Mouse (Mus musculus): ENCODE measurements around the gene Hhip. TPM values are rescaled to one million over a fixed set of nuclear protein-coding genes. Genes with fewer than 3 reads are reported as not detected.

Hhip gene
- polyA plus RNA-seq, 1 experiment from 2014 or later: 2.1 TPM

GRCm38 (mm10) chr8:80049256-80050005 is 8.4 kb downstream of the Hhip start:
- no peak for ATAC-seq (replicated peaks; ENCODE audit: extremely low read depth, insufficient read depth, low FRiP score)
- no peak overlapping the region for H3K9ac ChIP-seq (ENCODE audit: low read length)
- H3K4me3 ChIP-seq (ENCODE audit: low read length): peak overlapping the region; percentile 5; the same call in 1 of the 2 replicates
- H3K9me3 ChIP-seq (replicated peaks; ENCODE audit: control insufficient read depth, low read length): no peaks in the 10 kb centered on the region
- peak overlapping the region; percentile 44 for H3K4me2 ChIP-seq (ENCODE audit: low read depth, low read length)
- H3K27me3 ChIP-seq (ENCODE audit: control insufficient read depth, insufficient read depth, low read length): no peaks in the 10 kb centered on the region
- 15% methylated on average over 15 of the region's 15 CpGs for WGBS
- no peak overlapping the region for H3K27ac ChIP-seq (ENCODE audit: low read length)
- H3K4me1 ChIP-seq (ENCODE audit: control insufficient read depth, insufficient read depth, low read length): no peaks in the 10 kb centered on the region
- no peaks in the 10 kb centered on the region for H3K36me3 ChIP-seq (ENCODE audit: control insufficient read depth, insufficient read depth)

GRCm38 (mm10) chr8:80048256-80048655 is 9.6 kb downstream of the Hhip start:
- no peaks in the 10 kb centered on the region for H3K27me3 ChIP-seq (ENCODE audit: control insufficient read depth, insufficient read depth, low read length)
- no peak overlapping the region for H3K4me2 ChIP-seq (ENCODE audit: low read depth, low read length)
- no peak overlapping the region for H3K4me3 ChIP-seq (ENCODE audit: low read length)
- no peaks in the 10 kb centered on the region for H3K9me3 ChIP-seq (replicated peaks; ENCODE audit: control insufficient read depth, low read length)
- WGBS: 60% methylated on average over 4 of the region's 4 CpGs
- no peak for ATAC-seq (replicated peaks; ENCODE audit: extremely low read depth, insufficient read depth, low FRiP score)
- H3K9ac ChIP-seq (ENCODE audit: low read length): no peak overlapping the region
- H3K4me1 ChIP-seq (ENCODE audit: control insufficient read depth, insufficient read depth, low read length): no peaks in the 10 kb centered on the region
- no peaks in the 10 kb centered on the region for H3K36me3 ChIP-seq (ENCODE audit: control insufficient read depth, insufficient read depth)
- H3K27ac ChIP-seq (ENCODE audit: low read length): no peak overlapping the region

- Histone ChIP-seq H3K4me2 (ENCODE audit: low read depth, low read length) (no peak overlapping the region), H3K4me1 (ENCODE audit: control insufficient read depth, insufficient read depth, low read length) (no peaks in the 10 kb centered on the region), H3K36me3 (ENCODE audit: control insufficient read depth, insufficient read depth) (no peaks in the 10 kb centered on the region), H3K27me3 (ENCODE audit: control insufficient read depth, insufficient read depth, low read length) (no peaks in the 10 kb centered on the region), H3K9me3 (replicated peaks; ENCODE audit: control insufficient read depth, low read length) (no peaks in the 10 kb centered on the region), H3K4me3 (ENCODE audit: low read length) (no peak overlapping the region), H3K9ac (ENCODE audit: low read length) (no peak overlapping the region), H3K27ac (ENCODE audit: low read length) (no peak overlapping the region)
- 54% methylated on average over 4 of the region's 4 CpGs for WGBS
- ATAC-seq (replicated peaks; ENCODE audit: extremely low read depth, insufficient read depth, low FRiP score): no peak
These were observed 20.1 kb downstream of the Hhip start for GRCm38 (mm10) chr8:80037644-80038253.

- Histone ChIP-seq H3K36me3 (ENCODE audit: control insufficient read depth, insufficient read depth) (no peaks in the 10 kb centered on the region), H3K27ac (ENCODE audit: low read length) (no peak overlapping the region), H3K4me3 (ENCODE audit: low read length) (no peak overlapping the region), H3K9me3 (replicated peaks; ENCODE audit: control insufficient read depth, low read length) (no peaks in the 10 kb centered on the region), H3K27me3 (ENCODE audit: control insufficient read depth, insufficient read depth, low read length) (no peaks in the 10 kb centered on the region), H3K4me2 (ENCODE audit: low read depth, low read length) (no peak overlapping the region), H3K9ac (ENCODE audit: low read length) (no peak overlapping the region), H3K4me1 (ENCODE audit: control insufficient read depth, insufficient read depth, low read length) (no peaks in the 10 kb centered on the region)
- ATAC-seq (replicated peaks; ENCODE audit: extremely low read depth, insufficient read depth, low FRiP score): no peak
- WGBS: 43% methylated on average over 3 of the region's 3 CpGs
These were observed 25.2 kb downstream of the Hhip start for GRCm38 (mm10) chr8:80032604-80033003.

- Histone ChIP-seq H3K4me3 (ENCODE audit: low read length) (no peak overlapping the region), H3K4me2 (ENCODE audit: low read depth, low read length) (no peak overlapping the region), H3K36me3 (ENCODE audit: control insufficient read depth, insufficient read depth) (no peaks in the 10 kb centered on the region), H3K9ac (ENCODE audit: low read length) (no peak overlapping the region), H3K27me3 (ENCODE audit: control insufficient read depth, insufficient read depth, low read length) (no peaks in the 10 kb centered on the region), H3K9me3 (replicated peaks; ENCODE audit: control insufficient read depth, low read length) (no peaks in the 10 kb centered on the region), H3K27ac (ENCODE audit: low read length) (no peak overlapping the region), H3K4me1 (ENCODE audit: control insufficient read depth, insufficient read depth, low read length) (no peaks in the 10 kb centered on the region)
- no peak for ATAC-seq (replicated peaks; ENCODE audit: extremely low read depth, insufficient read depth, low FRiP score)
- WGBS: 54% methylated on average over 15 of the region's 15 CpGs
These were observed 26.2 kb downstream of the Hhip start for GRCm38 (mm10) chr8:80031330-80032293.

GRCm38 (mm10) chr8:80029631-80030030 is 28.2 kb downstream of the Hhip start:
- Histone ChIP-seq H3K9me3 (replicated peaks; ENCODE audit: control insufficient read depth, low read length) (no peaks in the 10 kb centered on the region), H3K27me3 (ENCODE audit: control insufficient read depth, insufficient read depth, low read length) (no peaks in the 10 kb centered on the region), H3K4me1 (ENCODE audit: control insufficient read depth, insufficient read depth, low read length) (no peaks in the 10 kb centered on the region), H3K9ac (ENCODE audit: low read length) (no peak overlapping the region), H3K36me3 (ENCODE audit: control insufficient read depth, insufficient read depth) (no peaks in the 10 kb centered on the region), H3K4me2 (ENCODE audit: low read depth, low read length) (no peak overlapping the region), H3K27ac (ENCODE audit: low read length) (no peak overlapping the region), H3K4me3 (ENCODE audit: low read length) (no peak overlapping the region)
- ATAC-seq (replicated peaks; ENCODE audit: extremely low read depth, insufficient read depth, low FRiP score): no peak
- WGBS: 75% methylated on average over 6 of the region's 6 CpGs

- H3K4me3 ChIP-seq (ENCODE audit: low read length): no peak overlapping the region
- H3K27ac ChIP-seq (ENCODE audit: low read length): no peak overlapping the region
- 80% methylated on average over 5 of the region's 5 CpGs for WGBS
- H3K9ac ChIP-seq (ENCODE audit: low read length): no peak overlapping the region
- no peak for ATAC-seq (replicated peaks; ENCODE audit: extremely low read depth, insufficient read depth, low FRiP score)
- H3K36me3 ChIP-seq (ENCODE audit: control insufficient read depth, insufficient read depth): no peaks in the 10 kb centered on the region
- H3K4me1 ChIP-seq (ENCODE audit: control insufficient read depth, insufficient read depth, low read length): no peaks in the 10 kb centered on the region
- no peaks in the 10 kb centered on the region for H3K27me3 ChIP-seq (ENCODE audit: control insufficient read depth, insufficient read depth, low read length)
- H3K4me2 ChIP-seq (ENCODE audit: low read depth, low read length): no peak overlapping the region
- H3K9me3 ChIP-seq (replicated peaks; ENCODE audit: control insufficient read depth, low read length): no peaks in the 10 kb centered on the region
These were observed 37.3 kb downstream of the Hhip start for GRCm38 (mm10) chr8:80020469-80020868.

GRCm38 (mm10) chr8:80015818-80016217 is 42.0 kb downstream of the Hhip start:
- ATAC-seq (replicated peaks; ENCODE audit: extremely low read depth, insufficient read depth, low FRiP score): no peak
- no peak overlapping the region for H3K4me3 ChIP-seq (ENCODE audit: low read length)
- 96% methylated on average over 2 of the region's 2 CpGs for WGBS
- no peak overlapping the region for H3K4me2 ChIP-seq (ENCODE audit: low read depth, low read length)
- H3K4me1 ChIP-seq (ENCODE audit: control insufficient read depth, insufficient read depth, low read length): no peaks in the 10 kb centered on the region
- H3K27me3 ChIP-seq (ENCODE audit: control insufficient read depth, insufficient read depth, low read length): no peaks in the 10 kb centered on the region
- H3K36me3 ChIP-seq (ENCODE audit: control insufficient read depth, insufficient read depth): no peaks in the 10 kb centered on the region
- no peak overlapping the region for H3K27ac ChIP-seq (ENCODE audit: low read length)
- H3K9ac ChIP-seq (ENCODE audit: low read length): no peak overlapping the region
- no peaks in the 10 kb centered on the region for H3K9me3 ChIP-seq (replicated peaks; ENCODE audit: control insufficient read depth, low read length)

Data from heart, embryonic 16.5 days (tissue).